Mouse (Mus musculus) left cerebral cortex, postnatal 25 days (tissue): ENCODE results near the gene Spaca6. TPM values are rescaled to one million over a fixed set of nuclear protein-coding genes. Genes with fewer than 3 reads are reported as not detected.

Experiments
- DNase-seq, 2 experiments: peaks; one replicate each; pipeline ENCODE4 v3.0.0; 2022; ENCODE audit warnings: low spot score in 2 of 2, mixed read lengths in 1 of 2
- intact Hi-C: fragments of 180-260 bp; cut with DNase I; formaldehyde crosslinking; loops from one replicate; pipeline ENCODE4 v1.15.1; 2025
- total RNA-seq, 2 experiments: library from RNA; stranded (reverse); gene quantifications; 2 replicates each; pipeline ENCODE4 v1.2.3; 2021

Gene Spaca6
- total RNA-seq, result 10 to 100 TPM; 68.8 to 86.7 TPM

- intact Hi-C loops, result loop anchor here (1.0 to 10.0 kb wide), 4 partner anchors 11 to 452 kb away; partner anchors contain the start of genes Lnpep and Riok2
- peak; percentile 82 to 93 for DNase-seq
These were observed at the start of gene Spaca6 for GRCm38 (mm10) chr17:17826751-17827657. Gene Spaca6, plus strand, starts transcription at chr17:17827158.

GRCm38 (mm10) chr17:17790866-17791630, 35.9 kb upstream of the Spaca6 start:
- intact Hi-C loops, result no loop called here
- no peak for DNase-seq

- DNase-seq, result peak; percentile 9 to 72
- intact Hi-C loops, result no loop called here
These were observed 34.4 kb upstream of the Spaca6 start for GRCm38 (mm10) chr17:17792578-17792977.

GRCm38 (mm10) chr17:17795527-17795926, 31.4 kb upstream of the Spaca6 start:
- no peak for DNase-seq
- intact Hi-C loops, result no loop called here

- intact Hi-C loops, result loop anchor here (10.0 kb wide), 1 partner anchor 449 kb away; the partner anchor contains the start of gene Riok2
These were observed 3.2 kb upstream of the Spaca6 start for GRCm38 (mm10) chr17:17823612-17824336.

GRCm38 (mm10) chr17:17825921-17826591, 902 bp upstream of the Spaca6 start:
- peak; percentile 49 to 62 for DNase-seq

More at GRCm38 (mm10) chr17:17823612-17824336, 3.2 kb upstream of the Spaca6 start:
- no peak for DNase-seq

GRCm38 (mm10) chr17:17827658-17828190, 766 bp downstream of the Spaca6 start:
- intact Hi-C loops, result loop anchor here (1.0 to 10.0 kb wide), 4 partner anchors 11 to 453 kb away; partner anchors contain the start of genes Lnpep and Riok2

More at GRCm38 (mm10) chr17:17825921-17826591, 902 bp upstream of the Spaca6 start:
- intact Hi-C loops, result loop anchor here (5.0 to 10.0 kb wide), 2 partner anchors 59 to 451 kb away; partner anchors contain the start of gene Riok2

GRCm38 (mm10) chr17:17828191-17828981, 1.4 kb downstream of the Spaca6 start:
- DNase-seq, result peak; percentile 36 to 45
- intact Hi-C loops, result loop anchor here (5.0 to 10.0 kb wide), 2 partner anchors 61 to 454 kb away; partner anchors contain the start of gene Riok2

More at GRCm38 (mm10) chr17:17827658-17828190, 766 bp downstream of the Spaca6 start:
- DNase-seq, result peak; percentile 61 to 65

GRCm38 (mm10) chr17:17829052-17829785, 2.3 kb downstream of the Spaca6 start:
- DNase-seq, result no peak
- intact Hi-C loops, result loop anchor here (5.0 to 10.0 kb wide), 2 partner anchors 62 to 454 kb away; partner anchors contain the start of gene Riok2

- intact Hi-C loops, result loop anchor here (5.0 to 10.0 kb wide), 2 partner anchors 63 to 455 kb away; partner anchors contain the start of gene Riok2
These were observed 3.0 kb downstream of the Spaca6 start for GRCm38 (mm10) chr17:17829816-17830535.

GRCm38 (mm10) chr17:17830731-17831130, 3.8 kb downstream of the Spaca6 start:
- intact Hi-C loops, result no loop called here

More at GRCm38 (mm10) chr17:17829816-17830535, 3.0 kb downstream of the Spaca6 start:
- no peak for DNase-seq

GRCm38 (mm10) chr17:17834896-17835295, 7.9 kb downstream of the Spaca6 start:
- intact Hi-C loops, result no loop called here
- no peak for DNase-seq

More at GRCm38 (mm10) chr17:17830731-17831130, 3.8 kb downstream of the Spaca6 start:
- DNase-seq, result no peak

GRCm38 (mm10) chr17:17836101-17836500, 9.1 kb downstream of the Spaca6 start:
- intact Hi-C loops, result no loop called here
- DNase-seq, result peak in 1 of 2 experiments; percentile 71

GRCm38 (mm10) chr17:17837426-17837825, 10.5 kb downstream of the Spaca6 start:
- DNase-seq, result no peak
- intact Hi-C loops, result no loop called here

GRCm38 (mm10) chr17:17837919-17838701, 11.2 kb downstream of the Spaca6 start:
- DNase-seq, result peak; percentile 95 to 97
- intact Hi-C loops, result loop anchor here (1.0 kb wide), 1 partner anchor 11 kb away; the partner anchor contains the start of gene Spaca6
